Mouse (Mus musculus): ENCODE data around the gene Asic2. TPM values are rescaled to one million over a fixed set of nuclear protein-coding genes. Genes with fewer than 3 reads are reported as not detected.
A peak's percentile ranks its signal among the peaks of the same experiment; 100 is the strongest.

Asic2 gene
- polyA plus RNA-seq, 1 experiment from 2014 or later: 2.8 TPM

- Histone ChIP-seq H3K36me3 (ENCODE audit: insufficient read depth, low read length) (no peaks in the 10 kb centered on the region), H3K4me2 (replicated peaks; ENCODE audit: low read depth, low read length) (no peak overlapping the region), H3K4me3 (ENCODE audit: low read length) (no peak overlapping the region), H3K27me3 (ENCODE audit: insufficient read depth, low read length) (no peaks in the 10 kb centered on the region), H3K9me3 (ENCODE audit: low read length) (no peaks in the 10 kb centered on the region), H3K4me1 (ENCODE audit: insufficient read depth, low read length) (no peaks in the 10 kb centered on the region), H3K27ac (ENCODE audit: low read length) (no peak overlapping the region), H3K9ac (replicated peaks; ENCODE audit: low read length) (no peak overlapping the region)
- 78% methylated on average over 4 of the region's 4 CpGs for WGBS
- ATAC-seq (ENCODE audit: low FRiP score, low TSS enrichment): no peak
Observed at GRCm38 (mm10) chr11:81602971-81603370, 365.3 kb downstream of the Asic2 start.

- Histone ChIP-seq H3K9ac (replicated peaks; ENCODE audit: low read length) (no peak overlapping the region), H3K27ac (ENCODE audit: low read length) (no peak overlapping the region), H3K27me3 (ENCODE audit: insufficient read depth, low read length) (no peaks in the 10 kb centered on the region), H3K4me1 (ENCODE audit: insufficient read depth, low read length) (no peaks in the 10 kb centered on the region), H3K9me3 (ENCODE audit: low read length) (no peaks in the 10 kb centered on the region), H3K36me3 (ENCODE audit: insufficient read depth, low read length) (no peaks in the 10 kb centered on the region), H3K4me2 (replicated peaks; ENCODE audit: low read depth, low read length) (no peak overlapping the region), H3K4me3 (ENCODE audit: low read length) (no peak overlapping the region)
- no peak for ATAC-seq (ENCODE audit: low FRiP score, low TSS enrichment)
- WGBS: 95% methylated on average over 5 of the region's 5 CpGs
Observed at GRCm38 (mm10) chr11:81601736-81602135, 366.5 kb downstream of the Asic2 start.

DNA sequence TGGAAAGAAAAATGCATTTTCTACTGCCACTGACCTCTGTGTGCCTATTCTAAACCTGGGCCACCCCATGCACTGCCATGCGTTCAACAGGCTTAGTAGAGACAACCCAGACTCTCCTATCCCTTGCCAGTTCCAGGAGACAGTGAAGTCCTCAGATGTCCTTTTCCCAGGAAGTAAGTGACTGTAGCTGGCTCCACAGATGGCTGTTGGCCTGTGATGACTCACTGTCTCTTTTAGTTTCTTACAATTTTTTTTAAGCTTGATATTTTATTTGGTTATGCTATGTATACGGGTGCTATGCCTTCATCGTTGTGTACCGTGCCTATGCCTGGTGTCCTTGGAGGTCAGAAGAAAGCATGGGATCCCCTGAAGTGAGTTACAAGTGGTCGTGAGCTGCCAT is 370.7 kb downstream of the Asic2 start:
- H3K4me3 ChIP-seq (ENCODE audit: low read length): no peak overlapping the region
- H3K4me1 ChIP-seq (ENCODE audit: insufficient read depth, low read length): no peaks in the 10 kb centered on the region
- H3K36me3 ChIP-seq (ENCODE audit: insufficient read depth, low read length): no peaks in the 10 kb centered on the region
- H3K27me3 ChIP-seq (ENCODE audit: insufficient read depth, low read length): no peaks in the 10 kb centered on the region
- H3K4me2 ChIP-seq (replicated peaks; ENCODE audit: low read depth, low read length): no peak overlapping the region
- no peak overlapping the region for H3K9ac ChIP-seq (replicated peaks; ENCODE audit: low read length)
- H3K27ac ChIP-seq (ENCODE audit: low read length): no peak overlapping the region
- no peaks in the 10 kb centered on the region for H3K9me3 ChIP-seq (ENCODE audit: low read length)
- 90% methylated on average over 5 of the region's 5 CpGs for WGBS
- no peak for ATAC-seq (ENCODE audit: low FRiP score, low TSS enrichment)

DNA sequence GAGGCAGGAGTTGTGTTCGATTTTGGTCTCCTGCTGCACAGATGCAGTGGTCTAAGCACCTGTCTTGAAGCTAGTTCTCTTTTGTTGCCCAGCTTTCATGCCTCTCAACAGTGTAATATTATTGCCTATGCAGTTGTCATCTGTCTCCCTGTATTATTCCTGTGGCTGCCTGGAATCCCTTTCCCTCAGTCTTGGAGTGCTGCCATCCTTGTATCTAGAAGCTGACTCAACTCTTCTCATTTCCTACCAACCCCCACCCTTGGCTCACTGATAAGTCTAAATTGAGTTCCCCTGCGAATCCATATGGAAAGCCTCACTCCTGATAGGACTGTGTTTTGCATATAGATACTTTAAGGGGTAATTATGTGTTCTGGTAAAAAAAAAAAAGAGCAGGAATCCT is 373.0 kb downstream of the Asic2 start:
- Histone ChIP-seq H3K36me3 (ENCODE audit: insufficient read depth, low read length) (no peaks in the 10 kb centered on the region), H3K27me3 (ENCODE audit: insufficient read depth, low read length) (no peaks in the 10 kb centered on the region), H3K9ac (replicated peaks; ENCODE audit: low read length) (no peak overlapping the region), H3K4me2 (replicated peaks; ENCODE audit: low read depth, low read length) (no peak overlapping the region), H3K4me3 (ENCODE audit: low read length) (no peak overlapping the region), H3K4me1 (ENCODE audit: insufficient read depth, low read length) (no peaks in the 10 kb centered on the region), H3K9me3 (ENCODE audit: low read length) (no peaks in the 10 kb centered on the region), H3K27ac (ENCODE audit: low read length) (no peak overlapping the region)
- WGBS: 68% methylated on average over 2 of the region's 2 CpGs
- ATAC-seq (ENCODE audit: low FRiP score, low TSS enrichment): no peak

DNA sequence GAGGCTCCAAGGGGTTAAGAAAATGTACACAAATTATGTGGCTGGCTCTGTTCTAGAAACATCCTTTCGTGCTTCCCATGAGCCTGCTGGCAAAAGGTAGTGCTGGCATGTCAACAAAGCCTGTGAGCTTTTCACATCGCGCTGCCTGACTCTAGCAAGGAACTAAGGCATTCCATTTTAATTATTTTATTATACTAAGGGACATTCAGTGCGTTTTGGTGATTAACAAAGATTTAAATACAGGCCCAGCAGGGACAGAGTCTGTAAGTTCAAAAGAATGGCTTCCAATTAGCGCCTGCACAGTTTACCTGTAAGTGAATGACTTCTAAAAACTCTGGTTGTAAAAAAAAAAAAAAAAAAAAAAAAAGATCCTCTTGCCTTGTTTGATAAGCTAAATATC is 375.5 kb downstream of the Asic2 start:
- H3K4me3 ChIP-seq (ENCODE audit: low read length): no peak overlapping the region
- H3K27me3 ChIP-seq (ENCODE audit: insufficient read depth, low read length): no peaks in the 10 kb centered on the region
- H3K4me1 ChIP-seq (ENCODE audit: insufficient read depth, low read length): no peaks in the 10 kb centered on the region
- no peaks in the 10 kb centered on the region for H3K9me3 ChIP-seq (ENCODE audit: low read length)
- H3K27ac ChIP-seq (ENCODE audit: low read length): no peak overlapping the region
- no peaks in the 10 kb centered on the region for H3K36me3 ChIP-seq (ENCODE audit: insufficient read depth, low read length)
- H3K9ac ChIP-seq (replicated peaks; ENCODE audit: low read length): no peak overlapping the region
- WGBS: 38% methylated on average over 5 of the region's 5 CpGs
- ATAC-seq (ENCODE audit: low FRiP score, low TSS enrichment): no peak
- no peak overlapping the region for H3K4me2 ChIP-seq (replicated peaks; ENCODE audit: low read depth, low read length)

GRCm38 (mm10) chr11:81590911-81591310 is 377.3 kb downstream of the Asic2 start:
- Histone ChIP-seq H3K9ac (replicated peaks; ENCODE audit: low read length) (no peak overlapping the region), H3K27me3 (ENCODE audit: insufficient read depth, low read length) (no peaks in the 10 kb centered on the region), H3K4me3 (ENCODE audit: low read length) (no peak overlapping the region), H3K36me3 (ENCODE audit: insufficient read depth, low read length) (no peaks in the 10 kb centered on the region), H3K9me3 (ENCODE audit: low read length) (no peaks in the 10 kb centered on the region), H3K27ac (ENCODE audit: low read length) (no peak overlapping the region), H3K4me1 (ENCODE audit: insufficient read depth, low read length) (no peaks in the 10 kb centered on the region), H3K4me2 (replicated peaks; ENCODE audit: low read depth, low read length) (no peak overlapping the region)
- no peak for ATAC-seq (ENCODE audit: low FRiP score, low TSS enrichment)
- WGBS: 78% methylated on average over 4 of the region's 4 CpGs

DNA sequence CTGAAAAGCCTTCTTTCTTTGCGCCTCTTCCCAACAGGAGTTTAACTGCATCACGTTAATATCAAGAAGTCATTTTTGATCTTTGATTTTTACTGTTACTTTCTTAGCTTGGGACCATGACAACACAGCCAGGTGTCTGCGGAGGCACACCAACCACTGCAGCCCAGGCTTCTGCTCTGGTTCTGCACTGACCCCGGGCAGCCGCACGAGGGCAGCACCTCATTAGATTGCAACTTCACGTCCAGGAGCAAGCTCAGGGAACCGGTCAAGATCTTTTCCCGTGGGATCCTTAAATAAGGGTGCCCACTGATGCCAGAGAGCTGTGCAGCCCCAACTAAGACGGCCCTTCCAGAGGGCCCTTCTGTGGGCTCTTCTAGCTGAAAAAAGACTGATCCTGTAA is 379.6 kb downstream of the Asic2 start:
- H3K4me1 ChIP-seq (ENCODE audit: insufficient read depth, low read length): no peaks in the 10 kb centered on the region
- no peak overlapping the region for H3K27ac ChIP-seq (ENCODE audit: low read length)
- H3K27me3 ChIP-seq (ENCODE audit: insufficient read depth, low read length): no peaks in the 10 kb centered on the region
- H3K4me2 ChIP-seq (replicated peaks; ENCODE audit: low read depth, low read length): no peak overlapping the region
- H3K4me3 ChIP-seq (ENCODE audit: low read length): no peak overlapping the region
- no peak overlapping the region for H3K9ac ChIP-seq (replicated peaks; ENCODE audit: low read length)
- no peaks in the 10 kb centered on the region for H3K36me3 ChIP-seq (ENCODE audit: insufficient read depth, low read length)
- WGBS: 9% methylated on average over 10 of the region's 10 CpGs
- H3K9me3 ChIP-seq (ENCODE audit: low read length): no peaks in the 10 kb centered on the region
- ATAC-seq (ENCODE audit: low FRiP score, low TSS enrichment): no peak

- Histone ChIP-seq H3K4me2 (replicated peaks; ENCODE audit: low read depth, low read length) (no peak overlapping the region), H3K4me1 (ENCODE audit: insufficient read depth, low read length) (no peaks in the 10 kb centered on the region), H3K27ac (ENCODE audit: low read length) (no peak overlapping the region), H3K9me3 (ENCODE audit: low read length) (no peaks in the 10 kb centered on the region), H3K9ac (replicated peaks; ENCODE audit: low read length) (0 out of 2 replicates have a peak overlapping the region, but pooled peaks have one; percentile 22), H3K4me3 (ENCODE audit: low read length) (no peak overlapping the region), H3K27me3 (ENCODE audit: insufficient read depth, low read length) (no peaks in the 10 kb centered on the region), H3K36me3 (ENCODE audit: insufficient read depth, low read length) (no peaks in the 10 kb centered on the region)
- WGBS: 71% methylated on average over 17 of the region's 17 CpGs
- ATAC-seq (ENCODE audit: low FRiP score, low TSS enrichment): no peak
Observed at GRCm38 (mm10) chr11:81587942-81588341, 380.3 kb downstream of the Asic2 start.

- Histone ChIP-seq H3K27me3 (ENCODE audit: insufficient read depth, low read length) (no peaks in the 10 kb centered on the region), H3K9me3 (ENCODE audit: low read length) (no peaks in the 10 kb centered on the region), H3K27ac (ENCODE audit: low read length) (no peak overlapping the region), H3K4me1 (ENCODE audit: insufficient read depth, low read length) (no peaks in the 10 kb centered on the region), H3K4me3 (ENCODE audit: low read length) (no peak overlapping the region), H3K9ac (replicated peaks; ENCODE audit: low read length) (no peak overlapping the region), H3K36me3 (ENCODE audit: insufficient read depth, low read length) (no peaks in the 10 kb centered on the region), H3K4me2 (replicated peaks; ENCODE audit: low read depth, low read length) (no peak overlapping the region)
- no peak for ATAC-seq (ENCODE audit: low FRiP score, low TSS enrichment)
- WGBS: 58% methylated on average over 9 of the region's 9 CpGs
Observed at GRCm38 (mm10) chr11:81587114-81587513, 381.1 kb downstream of the Asic2 start.

GRCm38 (mm10) chr11:81584506-81584905 is 383.8 kb downstream of the Asic2 start:
- ATAC-seq (ENCODE audit: low FRiP score, low TSS enrichment): no peak
- H3K9me3 ChIP-seq (ENCODE audit: low read length): no peaks in the 10 kb centered on the region
- no peak overlapping the region for H3K27ac ChIP-seq (ENCODE audit: low read length)
- no peak overlapping the region for H3K9ac ChIP-seq (replicated peaks; ENCODE audit: low read length)
- WGBS: 94% methylated on average over 9 of the region's 9 CpGs
- H3K4me2 ChIP-seq (replicated peaks; ENCODE audit: low read depth, low read length): no peak overlapping the region
- H3K4me1 ChIP-seq (ENCODE audit: insufficient read depth, low read length): no peaks in the 10 kb centered on the region
- H3K27me3 ChIP-seq (ENCODE audit: insufficient read depth, low read length): no peaks in the 10 kb centered on the region
- no peak overlapping the region for H3K4me3 ChIP-seq (ENCODE audit: low read length)
- H3K36me3 ChIP-seq (ENCODE audit: insufficient read depth, low read length): no peaks in the 10 kb centered on the region

GRCm38 (mm10) chr11:81583195-81583594 is 385.1 kb downstream of the Asic2 start:
- Histone ChIP-seq H3K4me3 (ENCODE audit: low read length) (no peak overlapping the region), H3K9me3 (ENCODE audit: low read length) (no peaks in the 10 kb centered on the region), H3K27ac (ENCODE audit: low read length) (no peak overlapping the region), H3K9ac (replicated peaks; ENCODE audit: low read length) (no peak overlapping the region), H3K4me2 (replicated peaks; ENCODE audit: low read depth, low read length) (no peak overlapping the region), H3K36me3 (ENCODE audit: insufficient read depth, low read length) (no peaks in the 10 kb centered on the region), H3K4me1 (ENCODE audit: insufficient read depth, low read length) (no peaks in the 10 kb centered on the region), H3K27me3 (ENCODE audit: insufficient read depth, low read length) (no peaks in the 10 kb centered on the region)
- ATAC-seq (ENCODE audit: low FRiP score, low TSS enrichment): no peak
- WGBS: 67% methylated on average over 7 of the region's 7 CpGs

Measured in kidney, embryonic 16.5 days (tissue).